Mouse (Mus musculus) hindbrain, embryonic 16.5 days (tissue): ENCODE measurements around the gene Gm14597. TPM values are rescaled to one million over a fixed set of nuclear protein-coding genes. Genes with fewer than 3 reads are reported as not detected.
"Not testable (repeated sequence)": the region's sequence is repeated elsewhere in the genome, so short reads cannot be mapped to it uniquely, and the experiment has no call there.

Experiments used
- ATAC-seq: fragments of 200-750 bp; cut with Nextera tagmentation; 2 replicates; pipeline ENCODE4 v1.8.0; 2017; ENCODE audit warnings: moderate TSS enrichment, moderate library complexity
- H3K27ac ChIP-seq: fragments of 300-500 bp; sonication (generic); 2 replicates; pipeline ENCODE4 v1.5.1; 2014; ENCODE audit warnings: low read depth, mild to moderate bottlenecking, control low read depth, low read length, moderate library complexity
- H3K27me3 ChIP-seq: fragments of 300-500 bp; sonication (generic); replicated peaks from 2 replicates; pipeline ENCODE4 v1.6.1; 2014; ENCODE audit warnings: low read length; ENCODE audit not compliant: control insufficient read depth, insufficient read depth
- H3K36me3 ChIP-seq: fragments of 300-500 bp; sonication (generic); 2 replicates; pipeline ENCODE4 v1.6.1; 2014; ENCODE audit warnings: mild to moderate bottlenecking, low read length, moderate library complexity, mixed read lengths; ENCODE audit not compliant: control insufficient read depth, insufficient read depth
- H3K4me1 ChIP-seq: fragments of 300-500 bp; sonication (generic); 2 replicates; pipeline ENCODE4 v1.6.1; 2014; ENCODE audit warnings: low read depth, low read length; ENCODE audit not compliant: control insufficient read depth, insufficient read depth
- H3K4me2 ChIP-seq: fragments of 300-500 bp; sonication (generic); 2 replicates; pipeline ENCODE4 v1.6.1; 2014; ENCODE audit warnings: mild to moderate bottlenecking, low read length, control low read depth, moderate library complexity
- H3K4me3 ChIP-seq: fragments of 300-500 bp; sonication (generic); 2 replicates; pipeline ENCODE4 v1.5.1; 2014; ENCODE audit warnings: mild to moderate bottlenecking, low read length, control low read depth, moderate library complexity
- H3K9ac ChIP-seq: fragments of 300-500 bp; sonication (generic); 2 replicates; pipeline ENCODE4 v1.6.1; 2014; ENCODE audit warnings: low read depth, mild to moderate bottlenecking, control low read depth, low read length, moderate library complexity
- H3K9me3 ChIP-seq: fragments of 300-500 bp; sonication (generic); 2 replicates; pipeline ENCODE4 v1.6.1; 2014; ENCODE audit warnings: mild to moderate bottlenecking, low read length, moderate library complexity; ENCODE audit not compliant: control insufficient read depth
- WGBS: fragments of 180-500 bp; shearing (Covaris S2); extraction: QIAGEN DNeasy Blood & Tissue Kit; methylation state at CpG from one replicate; pipeline ENCODE4 v1.1.7; 2014; 5-methylcytosine and 5-hydroxymethylcytosine counted together
- polyA plus RNA-seq: library from polyadenylated mRNA; unstranded; fragments of >200 nt; fragmentation: Nextera tagmentation; extraction: Ambion mirVana; gene quantifications from 2 replicates; pipeline ENCODE4 v1.2.1, GENCODE M21; 2015

Gene Gm14597
- polyA plus RNA-seq = 0.63 TPM in 1 of 2 replicates, not detected in the other

DNA sequence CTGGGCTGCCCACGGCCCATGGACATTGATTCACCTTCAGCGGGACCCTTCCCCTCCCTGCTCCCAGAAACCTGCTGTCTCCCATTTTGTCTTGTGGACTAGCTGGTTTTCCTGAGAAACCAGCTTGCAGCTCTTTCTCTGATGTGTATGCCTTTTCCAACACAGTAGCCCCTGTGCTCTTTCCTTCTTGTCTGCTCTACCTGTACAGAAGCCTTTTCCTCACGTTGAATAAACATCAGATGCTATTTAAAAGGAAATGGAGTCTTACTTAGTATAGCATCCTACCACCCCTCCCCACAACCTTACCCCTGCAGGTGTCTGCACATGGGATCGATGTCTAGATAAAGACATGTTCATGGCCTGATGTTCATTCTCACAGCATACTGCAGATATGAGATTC lies at the start of gene Gm14597:
Gene Gm14597, minus strand, starts transcription at position 101 of the 400 bp plus-strand sequence.
- not testable (repeated sequence) for H3K36me3 ChIP-seq, H3K9me3 ChIP-seq, H3K4me1 ChIP-seq, H3K27me3 ChIP-seq, ATAC-seq
- peak within 1 kb of the TSS; percentile 48 for H3K4me3 ChIP-seq
- H3K27ac ChIP-seq = peak within 1 kb of the TSS; percentile 76
- peak within 1 kb of the TSS; percentile 53 for H3K4me2 ChIP-seq
- WGBS = 50% methylated on average over 2 of the region's 4 CpGs
- H3K9ac ChIP-seq = peak within 1 kb of the TSS; percentile 76

DNA sequence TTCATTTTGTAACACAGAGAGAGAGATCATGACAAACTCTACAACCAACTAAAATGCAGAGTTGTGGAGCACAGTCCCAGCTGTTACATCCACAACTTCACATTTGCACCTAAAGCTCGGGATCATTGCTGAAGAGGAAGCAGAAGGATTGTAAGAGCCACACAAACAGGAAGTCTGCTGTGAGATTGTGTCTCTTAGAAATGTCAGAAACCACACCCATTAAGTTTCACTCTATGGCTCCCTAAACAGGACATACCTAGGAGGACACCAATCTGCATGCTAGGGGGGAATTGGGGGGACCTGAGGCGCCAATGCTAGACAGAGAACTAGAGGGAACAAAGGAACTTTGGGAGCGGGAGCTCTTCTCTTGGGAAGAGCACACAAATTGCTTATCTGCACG lies 44.1 kb upstream of the Gm14597 start:
- H3K4me3 ChIP-seq, ATAC-seq, H3K27me3 ChIP-seq, H3K4me2 ChIP-seq, H3K4me1 ChIP-seq, H3K9ac ChIP-seq, H3K36me3 ChIP-seq, H3K9me3 ChIP-seq, H3K27ac ChIP-seq: not testable (repeated sequence)
- WGBS = 75% methylated on average over 4 of the region's 4 CpGs

- Histone ChIP-seq H3K9ac (no peak overlapping the region), H3K4me3 (no peak overlapping the region), H3K27me3 (no peaks in the 10 kb centered on the region), H3K27ac (no peak overlapping the region), H3K36me3 (no peaks in the 10 kb centered on the region), H3K4me2 (no peak overlapping the region), H3K4me1 (no peaks in the 10 kb centered on the region), H3K9me3 (no peaks in the 10 kb centered on the region)
- no peak for ATAC-seq
- WGBS = 89% methylated on average over 5 of the region's 6 CpGs
These were observed 37.1 kb upstream of the Gm14597 start for GRCm38 (mm10) chrX:53645885-53646284.

GRCm38 (mm10) chrX:53642980-53643961 lies 34.5 kb upstream of the Gm14597 start, which contains the start of gene Rtl8a:
Rtl8a (minus strand) TSS chrX:53643682.
- not testable (repeated sequence) for H3K36me3 ChIP-seq, H3K4me1 ChIP-seq, H3K9ac ChIP-seq, H3K27me3 ChIP-seq, H3K9me3 ChIP-seq, H3K27ac ChIP-seq
- WGBS = 7% methylated on average over 10 of the region's 50 CpGs
- H3K4me2 ChIP-seq = peak within 1 kb of the TSS; percentile 51
- ATAC-seq = peak; percentile 96
- peak within 1 kb of the TSS; percentile 33 for H3K4me3 ChIP-seq

DNA sequence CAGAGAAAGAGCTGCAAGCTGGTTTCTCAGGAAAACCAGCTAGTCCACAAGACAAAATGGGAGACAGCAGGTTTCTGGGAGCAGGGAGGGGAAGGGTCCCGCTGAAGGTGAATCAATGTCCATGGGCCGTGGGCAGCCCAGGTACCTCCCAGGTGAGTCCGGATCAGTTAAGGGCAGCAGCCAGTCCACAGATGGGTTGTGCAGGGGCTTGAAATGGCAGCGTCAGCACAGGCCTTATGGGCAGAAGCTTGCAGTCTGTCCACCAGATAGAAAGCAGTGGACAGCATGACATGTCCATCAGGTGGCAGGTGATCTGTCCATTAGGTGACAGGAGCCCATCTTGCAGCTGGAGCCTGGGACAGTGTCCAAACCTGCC lies 33.8 kb upstream of the Gm14597 start:
- ATAC-seq, H3K27me3 ChIP-seq, H3K36me3 ChIP-seq, H3K9me3 ChIP-seq, H3K27ac ChIP-seq, H3K4me1 ChIP-seq, H3K9ac ChIP-seq: not testable (repeated sequence)
- 41% methylated on average over 2 of the region's 4 CpGs for WGBS
- Histone ChIP-seq H3K4me2 (peak overlapping the region; percentile 33), H3K4me3 (peak overlapping the region; percentile 24)

- not testable (repeated sequence) for H3K27me3 ChIP-seq, H3K4me1 ChIP-seq, ATAC-seq, H3K9ac ChIP-seq, H3K4me3 ChIP-seq, H3K9me3 ChIP-seq, H3K36me3 ChIP-seq, H3K27ac ChIP-seq, H3K4me2 ChIP-seq
- WGBS = 60% methylated on average over 3 of the region's 3 CpGs
These were observed 29.3 kb upstream of the Gm14597 start for GRCm38 (mm10) chrX:53638107-53638506.

GRCm38 (mm10) chrX:53611395-53611794 lies 2.6 kb upstream of the Gm14597 start:
- not testable (repeated sequence) for H3K27ac ChIP-seq, H3K4me3 ChIP-seq, H3K4me1 ChIP-seq, H3K36me3 ChIP-seq, H3K9ac ChIP-seq, H3K4me2 ChIP-seq, H3K27me3 ChIP-seq, H3K9me3 ChIP-seq, ATAC-seq

- H3K4me3 ChIP-seq = no peak overlapping the region
- H3K4me1 ChIP-seq = no peaks in the 10 kb centered on the region
- 3% methylated on average over 3 of the region's 3 CpGs for WGBS
- no peaks in the 10 kb centered on the region for H3K36me3 ChIP-seq
- no peak for ATAC-seq
- H3K9ac ChIP-seq = no peak overlapping the region
- no peaks in the 10 kb centered on the region for H3K9me3 ChIP-seq
- no peak overlapping the region for H3K4me2 ChIP-seq
- no peak overlapping the region for H3K27ac ChIP-seq
- H3K27me3 ChIP-seq = no peaks in the 10 kb centered on the region
These were observed 1.8 kb upstream of the Gm14597 start for GRCm38 (mm10) chrX:53610571-53610970.

- WGBS = 19% methylated on average over 18 of the region's 18 CpGs
- Histone ChIP-seq H3K27ac (peak overlapping the region; percentile 76), H3K4me1 (no peaks in the 10 kb centered on the region), H3K27me3 (no peaks in the 10 kb centered on the region), H3K9ac (peak overlapping the region; percentile 76), H3K36me3 (no peaks in the 10 kb centered on the region), H3K4me3 (peak overlapping the region; percentile 48), H3K4me2 (peak overlapping the region; percentile 53), H3K9me3 (no peaks in the 10 kb centered on the region)
- peak; percentile 30 for ATAC-seq
These were observed 511 bp downstream of the Gm14597 start for GRCm38 (mm10) chrX:53608122-53608813.
